Mouse (Mus musculus) layer of hippocampus, adult 18-20 months (tissue): Measurements from ENCODE around the gene Fam24a. TPM values are rescaled to one million over a fixed set of nuclear protein-coding genes. Genes with fewer than 3 reads are reported as not detected.

Source experiments
- DNase-seq, 2 experiments: peaks; one replicate each; pipeline ENCODE4 v3.0.0; 2022; ENCODE audit warnings: low spot score in 2 of 2
- long read RNA-seq: library from polyadenylated mRNA; stranded (forward); transcript quantifications from one replicate; pipeline ENCODE4 v2.0.0, GENCODE M21; 2021
- total RNA-seq, 2 experiments: library from RNA; stranded (reverse); gene quantifications; 2 replicates each; pipeline ENCODE4 v1.2.3; 2021

The Fam24a gene
- total RNA-seq, result not detected
- long read RNA-seq, result 0 reads

GRCm38 (mm10) chr7:131333564-131333963 is at the start of gene Fam24a:
Gene Fam24a, plus strand, starts transcription at chr7:131333864.
- no peak for DNase-seq

GRCm38 (mm10) chr7:131297151-131297550 is 36.5 kb upstream of the Fam24a start:
- DNase-seq, result no peak

- no peak for DNase-seq
Observed at GRCm38 (mm10) chr7:131303340-131303739, 30.3 kb upstream of the Fam24a start.

GRCm38 (mm10) chr7:131306733-131307132 is 26.9 kb upstream of the Fam24a start:
- no peak for DNase-seq

- no peak for DNase-seq
Observed at GRCm38 (mm10) chr7:131314493-131314892, 19.2 kb upstream of the Fam24a start.

GRCm38 (mm10) chr7:131317587-131317986 is 16.1 kb upstream of the Fam24a start:
- DNase-seq, result no peak

GRCm38 (mm10) chr7:131318340-131318739 is 15.3 kb upstream of the Fam24a start:
- DNase-seq, result no peak

GRCm38 (mm10) chr7:131322192-131322591 is 11.5 kb upstream of the Fam24a start, which contains the start of gene Cuzd1:
Gene Cuzd1, minus strand, starts transcription at chr7:131322292.
- no peak for DNase-seq

GRCm38 (mm10) chr7:131327054-131327453 is 6.6 kb upstream of the Fam24a start:
- no peak for DNase-seq

GRCm38 (mm10) chr7:131329416-131329815 is 4.2 kb upstream of the Fam24a start, which contains the start of gene Fam24b:
Gene Fam24b, minus strand, starts transcription at chr7:131329516.
- no peak for DNase-seq

GRCm38 (mm10) chr7:131331688-131332087 is 2.0 kb upstream of the Fam24a start:
- DNase-seq, result no peak

- no peak for DNase-seq
Observed at GRCm38 (mm10) chr7:131337502-131338068, 3.9 kb downstream of the Fam24a start.

- DNase-seq, result peak in 1 of 2 experiments; percentile 22
Observed at GRCm38 (mm10) chr7:131345856-131346541, 12.3 kb downstream of the Fam24a start.

GRCm38 (mm10) chr7:131356105-131356504 is 22.4 kb downstream of the Fam24a start:
- no peak for DNase-seq

GRCm38 (mm10) chr7:131362269-131362614 is 28.6 kb downstream of the Fam24a start:
- no peak for DNase-seq

- DNase-seq, result peak; percentile 93 to 95
Observed at GRCm38 (mm10) chr7:131362615-131363300, 29.1 kb downstream of the Fam24a start, which contains the start of gene 2310057M21Rik. Gene 2310057M21Rik, minus strand, starts transcription at chr7:131362759.

- DNase-seq, result no peak
Observed at GRCm38 (mm10) chr7:131364131-131364530, 30.5 kb downstream of the Fam24a start.

- peak; percentile 87 to 93 for DNase-seq
Observed at GRCm38 (mm10) chr7:131370648-131371469, 37.2 kb downstream of the Fam24a start, which contains the start of gene Pstk. Gene Pstk, plus strand, starts transcription at chr7:131371141.

- DNase-seq, result no peak
Observed at GRCm38 (mm10) chr7:131371470-131371860, 37.8 kb downstream of the Fam24a start.

GRCm38 (mm10) chr7:131371880-131372651 is 38.4 kb downstream of the Fam24a start:
- DNase-seq, result no peak
